Mouse (Mus musculus): ENCODE measurements around the gene Mafb. TPM values are rescaled to one million over a fixed set of nuclear protein-coding genes. Genes with fewer than 3 reads are reported as not detected.

The Mafb gene
- polyA plus RNA-seq, 1 experiment from 2014 or later, result 6.9 TPM

- Histone ChIP-seq H3K36me3 (ENCODE audit: control insufficient read depth, insufficient read depth, low read length) (no peaks in the 10 kb centered on the region), H3K4me2 (ENCODE audit: low read depth, low read length) (no peak overlapping the region), H3K27me3 (ENCODE audit: control insufficient read depth, insufficient read depth, low read length) (peaks cover 3% of the 10 kb centered on the region; the same call in 1 of the 2 replicates), H3K4me1 (ENCODE audit: control insufficient read depth, insufficient read depth, low read length) (no peaks in the 10 kb centered on the region), H3K9me3 (replicated peaks; ENCODE audit: control insufficient read depth, low read length) (no peaks in the 10 kb centered on the region), H3K27ac (ENCODE audit: low read length) (no peak overlapping the region), H3K4me3 (replicated peaks; ENCODE audit: low read length) (no peak overlapping the region), H3K9ac (ENCODE audit: low read length) (no peak overlapping the region)
- no peak for ATAC-seq (ENCODE audit: insufficient read depth, low FRiP score)
- WGBS, result 48% methylated on average over 5 of the region's 5 CpGs
These were observed 21.7 kb upstream of the Mafb start for GRCm38 (mm10) chr2:160388596-160388995.

GRCm38 (mm10) chr2:160383418-160383817 lies 16.6 kb upstream of the Mafb start:
- Histone ChIP-seq H3K9ac (ENCODE audit: low read length) (no peak overlapping the region), H3K4me2 (ENCODE audit: low read depth, low read length) (no peak overlapping the region), H3K4me1 (ENCODE audit: control insufficient read depth, insufficient read depth, low read length) (no peaks in the 10 kb centered on the region), H3K27me3 (ENCODE audit: control insufficient read depth, insufficient read depth, low read length) (peaks cover 7% of the 10 kb centered on the region; the same call in 1 of the 2 replicates), H3K36me3 (ENCODE audit: control insufficient read depth, insufficient read depth, low read length) (no peaks in the 10 kb centered on the region), H3K9me3 (replicated peaks; ENCODE audit: control insufficient read depth, low read length) (no peaks in the 10 kb centered on the region), H3K27ac (ENCODE audit: low read length) (no peak overlapping the region), H3K4me3 (replicated peaks; ENCODE audit: low read length) (no peak overlapping the region)
- no peak for ATAC-seq (ENCODE audit: insufficient read depth, low FRiP score)
- WGBS, result 52% methylated on average over 3 of the region's 3 CpGs

- H3K9ac ChIP-seq (ENCODE audit: low read length), result no peak overlapping the region
- no peak overlapping the region for H3K27ac ChIP-seq (ENCODE audit: low read length)
- ATAC-seq (ENCODE audit: insufficient read depth, low FRiP score), result no peak
- H3K4me3 ChIP-seq (replicated peaks; ENCODE audit: low read length), result no peak overlapping the region
- H3K9me3 ChIP-seq (replicated peaks; ENCODE audit: control insufficient read depth, low read length), result no peaks in the 10 kb centered on the region
- no peak overlapping the region for H3K4me2 ChIP-seq (ENCODE audit: low read depth, low read length)
- 50% methylated on average over 4 of the region's 4 CpGs for WGBS
- H3K36me3 ChIP-seq (ENCODE audit: control insufficient read depth, insufficient read depth, low read length), result no peaks in the 10 kb centered on the region
- peaks cover 7% of the 10 kb centered on the region; the same call in 1 of the 2 replicates for H3K27me3 ChIP-seq (ENCODE audit: control insufficient read depth, insufficient read depth, low read length)
- H3K4me1 ChIP-seq (ENCODE audit: control insufficient read depth, insufficient read depth, low read length), result no peaks in the 10 kb centered on the region
These were observed 11.4 kb upstream of the Mafb start for GRCm38 (mm10) chr2:160378271-160378670.

- 39% methylated on average over 5 of the region's 5 CpGs for WGBS
- no peak for ATAC-seq (ENCODE audit: insufficient read depth, low FRiP score)
- no peaks in the 10 kb centered on the region for H3K36me3 ChIP-seq (ENCODE audit: control insufficient read depth, insufficient read depth, low read length)
- no peak overlapping the region for H3K27ac ChIP-seq (ENCODE audit: low read length)
- H3K4me3 ChIP-seq (replicated peaks; ENCODE audit: low read length), result no peak overlapping the region
- no peak overlapping the region for H3K4me2 ChIP-seq (ENCODE audit: low read depth, low read length)
- H3K27me3 ChIP-seq (ENCODE audit: control insufficient read depth, insufficient read depth, low read length), result peaks cover 20% of the 10 kb centered on the region
- H3K9ac ChIP-seq (ENCODE audit: low read length), result no peak overlapping the region
- no peaks in the 10 kb centered on the region for H3K9me3 ChIP-seq (replicated peaks; ENCODE audit: control insufficient read depth, low read length)
- H3K4me1 ChIP-seq (ENCODE audit: control insufficient read depth, insufficient read depth, low read length), result no peaks in the 10 kb centered on the region
These were observed 9.4 kb upstream of the Mafb start for GRCm38 (mm10) chr2:160376236-160376635.

GRCm38 (mm10) chr2:160369653-160370420 lies 3.0 kb upstream of the Mafb start:
- Histone ChIP-seq H3K4me3 (replicated peaks; ENCODE audit: low read length) (no peak overlapping the region), H3K27ac (ENCODE audit: low read length) (no peak overlapping the region), H3K9me3 (replicated peaks; ENCODE audit: control insufficient read depth, low read length) (no peaks in the 10 kb centered on the region), H3K4me1 (ENCODE audit: control insufficient read depth, insufficient read depth, low read length) (peaks cover 3% of the 10 kb centered on the region), H3K9ac (ENCODE audit: low read length) (no peak overlapping the region), H3K4me2 (ENCODE audit: low read depth, low read length) (no peak overlapping the region), H3K27me3 (ENCODE audit: control insufficient read depth, insufficient read depth, low read length) (peaks cover 59% of the 10 kb centered on the region), H3K36me3 (ENCODE audit: control insufficient read depth, insufficient read depth, low read length) (no peaks in the 10 kb centered on the region)
- 7% methylated on average over 25 of the region's 25 CpGs for WGBS
- ATAC-seq (ENCODE audit: insufficient read depth, low FRiP score), result no peak

GRCm38 (mm10) chr2:160368422-160369357 lies 1.8 kb upstream of the Mafb start:
- 1% methylated on average over 52 of the region's 52 CpGs for WGBS
- H3K9ac ChIP-seq (ENCODE audit: low read length), result no peak overlapping the region
- no peaks in the 10 kb centered on the region for H3K9me3 ChIP-seq (replicated peaks; ENCODE audit: control insufficient read depth, low read length)
- H3K27me3 ChIP-seq (ENCODE audit: control insufficient read depth, insufficient read depth, low read length), result peaks cover 56% of the 10 kb centered on the region
- H3K4me1 ChIP-seq (ENCODE audit: control insufficient read depth, insufficient read depth, low read length), result peaks cover 3% of the 10 kb centered on the region
- ATAC-seq (ENCODE audit: insufficient read depth, low FRiP score), result no peak
- H3K4me3 ChIP-seq (replicated peaks; ENCODE audit: low read length), result peak overlapping the region; percentile 31
- no peaks in the 10 kb centered on the region for H3K36me3 ChIP-seq (ENCODE audit: control insufficient read depth, insufficient read depth, low read length)
- peak overlapping the region; percentile 99 for H3K4me2 ChIP-seq (ENCODE audit: low read depth, low read length)
- H3K27ac ChIP-seq (ENCODE audit: low read length), result no peak overlapping the region

- H3K9me3 ChIP-seq (replicated peaks; ENCODE audit: control insufficient read depth, low read length), result no peaks in the 10 kb centered on the region
- peak overlapping the region; percentile 63 for H3K4me3 ChIP-seq (replicated peaks; ENCODE audit: low read length)
- peaks cover 62% of the 10 kb centered on the region for H3K27me3 ChIP-seq (ENCODE audit: control insufficient read depth, insufficient read depth, low read length)
- H3K36me3 ChIP-seq (ENCODE audit: control insufficient read depth, insufficient read depth, low read length), result no peaks in the 10 kb centered on the region
- peak overlapping the region; percentile 85 for H3K27ac ChIP-seq (ENCODE audit: low read length)
- peak; percentile 31 for ATAC-seq (ENCODE audit: insufficient read depth, low FRiP score)
- peaks cover 3% of the 10 kb centered on the region for H3K4me1 ChIP-seq (ENCODE audit: control insufficient read depth, insufficient read depth, low read length)
- WGBS, result under 1% methylated on average over 45 of the region's 45 CpGs
- peak overlapping the region; percentile 99 for H3K4me2 ChIP-seq (ENCODE audit: low read depth, low read length)
- H3K9ac ChIP-seq (ENCODE audit: low read length), result peak overlapping the region; percentile 85
These were observed 763 bp upstream of the Mafb start for GRCm38 (mm10) chr2:160367448-160368208.

GRCm38 (mm10) chr2:160366111-160366979 lies 520 bp downstream of the Mafb start:
- H3K9me3 ChIP-seq (replicated peaks; ENCODE audit: control insufficient read depth, low read length), result no peaks in the 10 kb centered on the region
- ATAC-seq (ENCODE audit: insufficient read depth, low FRiP score), result 0 out of 2 replicates have a peak, but pooled peaks have one; percentile 5
- H3K9ac ChIP-seq (ENCODE audit: low read length), result peak overlapping the region; percentile 85
- peak overlapping the region; percentile 85 for H3K27ac ChIP-seq (ENCODE audit: low read length)
- H3K4me2 ChIP-seq (ENCODE audit: low read depth, low read length), result peak overlapping the region; percentile 99
- H3K4me1 ChIP-seq (ENCODE audit: control insufficient read depth, insufficient read depth, low read length), result peaks cover 3% of the 10 kb centered on the region
- H3K36me3 ChIP-seq (ENCODE audit: control insufficient read depth, insufficient read depth, low read length), result no peaks in the 10 kb centered on the region
- H3K27me3 ChIP-seq (ENCODE audit: control insufficient read depth, insufficient read depth, low read length), result peaks cover 62% of the 10 kb centered on the region
- H3K4me3 ChIP-seq (replicated peaks; ENCODE audit: low read length), result peak overlapping the region; percentile 63
- WGBS, result under 1% methylated on average over 94 of the region's 95 CpGs

All from stomach, embryonic 16.5 days (tissue).